Mouse (Mus musculus): ENCODE results near the gene Prss12. TPM values are rescaled to one million over a fixed set of nuclear protein-coding genes. Genes with fewer than 3 reads are reported as not detected.

Gene Prss12
- 0.40 and 0.42 TPM in 2 replicates for polyA plus RNA-seq (2012; ENCODE audit: insufficient read depth, insufficient read length, missing spikeins)

DNA sequence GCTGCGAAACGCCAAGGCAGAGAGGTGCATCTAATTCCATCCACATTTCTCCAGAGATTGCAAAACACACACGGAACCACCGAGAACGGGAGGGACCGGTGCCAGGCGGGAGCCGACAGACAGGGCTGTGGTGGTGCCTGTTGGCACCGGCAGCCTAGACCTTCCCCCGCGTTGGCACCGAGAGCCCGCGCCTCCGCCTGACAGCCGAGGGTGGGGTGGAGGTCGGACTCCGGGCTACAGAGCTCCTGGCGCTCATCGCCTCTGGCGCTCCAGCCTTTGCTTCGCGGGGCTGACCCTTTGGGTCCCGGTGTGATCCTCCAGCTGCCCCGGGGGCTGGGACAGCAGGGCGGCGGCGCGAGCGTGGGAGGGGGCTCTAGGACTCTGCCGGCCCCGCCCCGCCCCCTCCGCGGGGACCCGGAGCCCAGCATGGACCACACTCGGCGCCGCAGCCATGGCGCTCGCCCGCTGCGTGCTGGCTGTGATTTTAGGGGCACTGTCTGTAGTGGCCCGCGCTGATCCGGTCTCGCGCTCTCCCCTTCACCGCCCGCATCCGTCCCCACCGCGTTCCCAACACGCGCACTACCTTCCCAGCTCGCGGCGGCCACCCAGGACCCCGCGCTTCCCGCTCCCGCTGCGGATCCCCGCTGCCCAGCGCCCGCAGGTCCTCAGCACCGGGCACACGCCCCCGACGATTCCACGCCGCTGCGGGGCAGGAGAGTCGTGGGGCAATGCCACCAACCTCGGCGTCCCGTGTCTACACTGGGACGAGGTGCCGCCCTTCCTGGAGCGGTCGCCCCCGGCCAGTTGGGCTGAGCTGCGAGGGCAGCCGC, at the start of gene Prss12:
Prss12 (plus strand) TSS at position 206 of the 830 bp plus-strand sequence.
- Histone ChIP-seq H3K27ac (replicated peaks; ENCODE audit: low read depth, low read length) (no peak within 1 kb of the TSS), H3K4me1 (ENCODE audit: control insufficient read depth, insufficient read depth, insufficient read length, low read length) (peaks cover 2% of the 10 kb centered on the region; the same call in 1 of the 2 replicates), H3K4me3 (ENCODE audit: insufficient read depth, low read depth, low read length) (peak within 1 kb of the TSS; percentile 60)

DNA sequence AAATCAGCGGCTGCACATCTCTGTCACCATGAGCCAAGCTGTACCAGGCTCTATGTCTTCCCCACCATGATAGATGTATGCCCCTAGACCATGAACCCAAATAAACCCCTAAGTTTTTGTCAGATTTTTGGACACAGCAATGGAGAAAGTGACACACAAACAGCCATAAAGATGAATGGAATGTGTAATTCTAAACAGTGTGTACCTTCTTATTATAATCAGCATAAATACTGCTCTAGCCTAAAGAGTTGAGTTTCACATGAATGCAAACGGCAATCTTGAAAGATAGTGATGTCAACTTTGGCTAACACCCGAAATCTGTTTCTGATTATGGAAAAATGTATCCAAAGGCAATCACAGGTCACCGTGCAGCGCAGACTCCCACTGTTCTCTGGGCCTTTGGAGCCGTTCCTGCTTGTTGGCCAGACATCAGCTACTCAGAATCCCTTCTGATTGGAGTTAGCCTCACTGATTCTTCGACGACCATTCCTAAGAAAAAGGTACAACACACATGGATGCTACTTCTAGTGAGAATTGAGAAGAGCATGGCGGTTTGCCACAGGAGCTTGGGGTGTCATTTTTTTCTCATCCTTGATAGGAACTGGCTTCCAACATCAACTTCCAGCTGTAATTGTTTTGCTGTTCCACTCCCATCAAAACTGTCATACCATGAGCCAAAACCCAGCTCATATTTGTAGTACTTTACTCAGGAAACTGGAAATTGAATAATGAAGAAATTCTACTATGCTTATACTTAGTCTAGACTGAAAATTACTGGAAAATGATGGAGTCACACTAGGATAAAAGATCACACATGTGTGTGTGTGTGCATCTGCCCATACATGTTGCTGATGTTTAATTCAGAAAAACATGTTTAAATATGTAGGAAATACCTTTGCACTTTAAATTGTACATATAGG, 48.9 kb upstream of the Prss12 start:
- no peaks in the 10 kb centered on the region for H3K4me1 ChIP-seq (ENCODE audit: control insufficient read depth, insufficient read depth, insufficient read length, low read length)
- H3K4me3 ChIP-seq (ENCODE audit: insufficient read depth, low read depth, low read length) = no peak overlapping the region
- no peak overlapping the region for H3K27ac ChIP-seq (replicated peaks; ENCODE audit: low read depth, low read length)

DNA sequence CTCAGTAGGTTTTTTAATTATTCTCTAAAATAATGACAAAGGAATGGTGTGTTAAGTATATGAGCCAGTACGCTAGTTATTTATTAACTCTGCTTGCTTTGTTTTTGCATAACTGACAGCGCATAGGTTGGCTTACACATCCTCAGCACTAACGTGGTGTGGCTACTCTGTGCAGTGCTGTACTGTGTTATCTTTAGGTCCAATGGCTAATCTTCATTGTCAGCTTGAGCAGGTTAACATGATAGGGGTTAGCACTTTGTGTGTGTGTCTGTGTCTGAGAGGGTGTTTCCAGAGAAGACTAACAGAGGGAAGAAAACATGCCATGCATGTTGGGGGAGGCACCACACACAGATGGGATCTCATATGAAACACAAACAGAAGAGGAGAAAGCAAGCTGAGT, 41.8 kb upstream of the Prss12 start:
- no peak overlapping the region for H3K4me3 ChIP-seq (ENCODE audit: insufficient read depth, low read depth, low read length)
- no peaks in the 10 kb centered on the region for H3K4me1 ChIP-seq (ENCODE audit: control insufficient read depth, insufficient read depth, insufficient read length, low read length)
- no peak overlapping the region for H3K27ac ChIP-seq (replicated peaks; ENCODE audit: low read depth, low read length)

DNA sequence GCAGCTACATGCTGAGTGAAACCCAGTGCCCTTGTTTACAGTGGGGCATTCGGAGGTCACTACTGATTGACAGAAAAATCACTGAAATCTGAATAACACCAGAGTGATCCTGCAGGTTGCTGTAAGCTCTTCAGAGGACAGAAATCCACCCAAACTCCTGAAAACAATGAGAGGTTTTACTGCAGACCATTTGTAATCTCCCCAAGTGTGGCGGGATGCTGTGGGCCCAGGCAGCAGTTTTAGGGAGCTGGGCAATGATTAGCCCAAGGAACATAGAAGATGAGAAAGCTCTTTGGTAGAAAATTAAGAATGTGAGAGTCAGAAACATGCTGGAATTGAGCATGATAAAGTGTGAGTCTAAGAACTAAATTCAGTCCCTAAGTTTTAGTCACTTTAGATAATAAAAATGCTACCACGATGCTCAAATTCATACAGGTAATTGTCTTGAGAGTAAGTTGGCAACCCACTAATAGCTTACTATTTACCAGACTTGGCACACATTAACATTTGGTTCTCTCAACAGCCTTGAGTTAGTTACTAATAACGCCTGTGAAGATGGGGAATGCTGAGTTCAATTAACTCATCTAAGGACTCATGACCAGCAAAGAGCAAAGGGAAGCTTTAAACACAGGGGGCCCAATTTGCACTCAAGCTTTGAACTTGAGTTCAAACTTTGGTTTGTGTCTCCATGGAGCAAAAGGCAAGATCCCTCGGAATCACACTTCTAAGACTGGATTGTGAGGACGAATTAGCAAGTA, 34.7 kb upstream of the Prss12 start:
- Histone ChIP-seq H3K27ac (replicated peaks; ENCODE audit: low read depth, low read length) (no peak overlapping the region), H3K4me3 (ENCODE audit: insufficient read depth, low read depth, low read length) (no peak overlapping the region), H3K4me1 (ENCODE audit: control insufficient read depth, insufficient read depth, insufficient read length, low read length) (no peaks in the 10 kb centered on the region)

DNA sequence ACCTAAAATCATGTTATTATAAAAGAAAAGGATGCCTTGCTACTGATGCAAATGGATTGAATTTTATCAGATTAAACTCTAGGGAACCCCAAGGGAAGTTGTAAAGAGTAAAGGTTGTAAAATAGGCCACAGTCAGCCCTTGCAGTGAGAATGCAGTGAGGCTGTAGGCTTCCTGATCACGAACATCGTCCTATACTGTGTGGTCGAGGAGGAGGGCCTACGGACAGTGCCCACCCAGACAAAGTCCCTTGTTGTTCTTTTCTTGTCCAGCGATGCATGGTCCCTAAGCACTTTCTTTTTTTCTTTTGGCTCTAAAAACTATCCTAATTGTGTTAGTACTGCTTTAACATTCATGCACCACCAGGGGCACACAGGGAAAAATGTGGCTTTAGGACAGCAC, 33.5 kb upstream of the Prss12 start:
- Histone ChIP-seq H3K4me3 (ENCODE audit: insufficient read depth, low read depth, low read length) (no peak overlapping the region), H3K27ac (replicated peaks; ENCODE audit: low read depth, low read length) (no peak overlapping the region)

DNA sequence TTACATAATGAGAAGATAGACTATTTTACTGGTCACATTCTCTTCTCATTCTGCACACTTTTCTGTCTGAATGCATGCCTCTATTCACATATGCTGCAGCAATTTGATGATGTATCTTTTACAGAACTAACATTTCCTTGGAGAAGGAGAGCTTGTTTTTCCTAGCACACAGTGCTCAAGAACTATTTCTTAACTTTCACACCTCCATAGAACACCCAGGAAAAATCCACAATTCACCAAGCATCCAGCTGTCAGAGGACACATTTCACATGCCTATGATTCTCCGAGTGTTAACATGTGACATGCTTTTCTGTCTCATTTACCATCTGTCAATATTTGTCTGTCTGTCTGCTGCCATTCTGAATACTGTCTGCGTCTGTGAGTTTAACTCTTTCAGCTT, 21.1 kb upstream of the Prss12 start:
- no peak overlapping the region for H3K27ac ChIP-seq (replicated peaks; ENCODE audit: low read depth, low read length)
- H3K4me3 ChIP-seq (ENCODE audit: insufficient read depth, low read depth, low read length) = no peak overlapping the region
- no peaks in the 10 kb centered on the region for H3K4me1 ChIP-seq (ENCODE audit: control insufficient read depth, insufficient read depth, insufficient read length, low read length)

More for the DNA sequence above, 33.5 kb upstream of the Prss12 start:
- H3K4me1 ChIP-seq (ENCODE audit: control insufficient read depth, insufficient read depth, insufficient read length, low read length) = no peaks in the 10 kb centered on the region

DNA sequence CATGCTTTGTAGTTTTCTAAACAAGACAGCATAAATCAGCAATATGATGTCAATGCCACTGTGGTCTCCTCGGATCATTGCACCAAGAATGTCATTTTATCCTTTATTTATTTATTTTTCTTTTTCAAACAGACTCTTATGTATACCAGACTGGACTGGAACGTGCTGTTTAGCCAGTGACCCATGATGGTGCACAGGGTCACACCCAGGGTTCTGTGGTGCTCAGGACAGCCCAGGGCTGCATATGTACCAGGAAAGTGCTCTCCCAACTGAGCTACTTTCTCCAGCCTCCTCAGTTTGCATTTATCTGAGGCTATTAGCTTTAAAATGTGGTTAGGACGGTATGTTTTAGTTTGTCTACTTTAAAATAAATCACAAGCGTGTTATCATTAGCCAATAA, 18.7 kb upstream of the Prss12 start:
- Histone ChIP-seq H3K27ac (replicated peaks; ENCODE audit: low read depth, low read length) (no peak overlapping the region), H3K4me1 (ENCODE audit: control insufficient read depth, insufficient read depth, insufficient read length, low read length) (no peaks in the 10 kb centered on the region), H3K4me3 (ENCODE audit: insufficient read depth, low read depth, low read length) (no peak overlapping the region)

DNA sequence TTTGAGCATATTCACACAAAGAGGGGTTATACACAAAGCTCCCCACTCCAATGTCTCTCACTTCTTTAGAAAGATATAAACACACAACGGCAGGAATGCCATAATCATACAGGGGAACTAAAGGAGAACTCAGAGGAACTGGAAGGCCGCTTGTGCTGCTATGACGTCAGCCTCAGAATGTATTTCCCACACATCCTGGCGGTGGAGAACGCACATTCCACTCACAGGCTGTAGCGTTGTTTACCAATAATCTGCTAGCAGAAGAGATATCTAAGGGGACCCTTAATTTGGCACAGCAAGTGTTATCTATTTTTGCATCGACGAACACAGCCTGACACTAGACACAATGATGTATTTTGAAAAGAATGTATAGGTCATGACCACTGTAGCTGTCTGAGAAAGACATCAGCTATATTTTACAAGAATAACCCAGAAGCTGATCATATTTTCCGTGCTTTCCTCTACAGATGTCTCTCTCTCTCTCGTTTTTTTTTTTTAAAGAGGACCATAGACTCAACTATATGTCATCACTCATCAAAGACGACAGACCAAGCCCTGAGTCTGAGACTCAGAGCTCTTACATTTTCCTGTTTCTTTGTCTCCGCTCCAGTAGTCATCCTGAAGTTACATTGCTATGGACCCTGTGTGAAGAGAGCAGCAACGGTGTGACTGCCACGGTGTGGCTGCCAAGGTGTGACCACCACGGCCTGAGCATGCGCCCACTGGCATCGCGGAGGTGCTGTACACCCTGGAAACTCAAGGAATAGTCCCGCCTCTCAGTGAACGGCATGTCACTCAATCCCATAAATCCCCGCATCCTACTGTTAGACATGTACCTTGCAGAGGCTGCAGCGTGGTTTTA, 16.9 kb upstream of the Prss12 start:
- no peak overlapping the region for H3K4me3 ChIP-seq (ENCODE audit: insufficient read depth, low read depth, low read length)
- H3K27ac ChIP-seq (replicated peaks; ENCODE audit: low read depth, low read length) = no peak overlapping the region
- H3K4me1 ChIP-seq (ENCODE audit: control insufficient read depth, insufficient read depth, insufficient read length, low read length) = no peaks in the 10 kb centered on the region

DNA sequence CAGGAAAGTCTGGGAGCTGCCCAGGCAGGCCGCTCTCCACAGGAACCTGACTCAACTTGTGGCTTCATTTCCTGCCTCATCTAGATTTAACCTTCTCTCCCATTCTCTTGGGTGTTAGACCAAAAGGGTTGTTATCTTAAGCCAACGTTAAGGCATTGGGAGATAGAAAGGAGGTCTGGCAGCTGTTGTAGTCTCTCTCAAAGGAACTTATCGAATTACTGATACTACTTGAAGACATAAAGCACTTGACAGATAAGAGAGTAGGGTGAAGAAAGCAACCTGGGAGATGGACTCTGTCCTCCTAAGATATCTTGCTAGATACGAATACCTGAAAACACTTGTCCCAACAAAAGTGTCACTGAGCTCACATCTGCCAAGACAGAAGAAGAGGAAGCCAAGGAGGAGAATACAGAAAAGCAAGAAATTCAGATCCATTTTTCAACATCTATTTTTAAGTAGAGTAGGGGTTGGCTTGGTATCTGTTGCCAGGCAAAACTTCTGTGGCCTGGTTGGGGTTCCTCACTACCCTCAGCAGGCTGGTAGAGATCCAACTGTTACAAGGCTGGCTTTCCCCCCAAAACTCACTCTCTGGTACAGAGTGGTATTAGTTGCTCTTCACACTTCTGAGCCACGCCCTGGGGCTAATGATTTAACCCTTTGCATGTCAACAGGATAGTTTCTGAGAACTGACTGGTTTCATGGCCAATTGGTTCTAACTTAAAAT, 14.6 kb upstream of the Prss12 start:
- H3K4me1 ChIP-seq (ENCODE audit: control insufficient read depth, insufficient read depth, insufficient read length, low read length) = no peaks in the 10 kb centered on the region

DNA sequence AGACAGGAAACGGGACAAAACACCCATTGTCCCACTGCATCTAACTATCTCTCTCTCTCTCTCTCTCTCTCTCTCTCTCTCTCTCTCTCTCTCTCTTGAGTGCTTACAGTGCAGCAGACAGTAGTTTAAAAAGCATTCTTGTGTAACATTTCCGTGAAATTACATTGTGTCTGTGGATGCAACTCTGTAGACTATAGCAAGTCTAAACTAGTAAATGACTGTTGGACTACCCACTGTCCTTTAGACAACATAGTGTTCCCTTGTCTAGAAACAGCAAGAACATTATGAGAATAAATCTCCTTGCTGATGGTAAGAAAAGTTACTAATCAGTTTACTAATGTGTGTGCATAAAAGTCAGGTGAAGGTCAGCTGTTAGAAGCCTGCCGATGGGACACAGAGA, 13.4 kb upstream of the Prss12 start:
- Histone ChIP-seq H3K27ac (replicated peaks; ENCODE audit: low read depth, low read length) (no peak overlapping the region), H3K4me1 (ENCODE audit: control insufficient read depth, insufficient read depth, insufficient read length, low read length) (no peaks in the 10 kb centered on the region), H3K4me3 (ENCODE audit: insufficient read depth, low read depth, low read length) (no peak overlapping the region)

More for the DNA sequence above, 14.6 kb upstream of the Prss12 start:
- no peak overlapping the region for H3K27ac ChIP-seq (replicated peaks; ENCODE audit: low read depth, low read length)
- no peak overlapping the region for H3K4me3 ChIP-seq (ENCODE audit: insufficient read depth, low read depth, low read length)

DNA sequence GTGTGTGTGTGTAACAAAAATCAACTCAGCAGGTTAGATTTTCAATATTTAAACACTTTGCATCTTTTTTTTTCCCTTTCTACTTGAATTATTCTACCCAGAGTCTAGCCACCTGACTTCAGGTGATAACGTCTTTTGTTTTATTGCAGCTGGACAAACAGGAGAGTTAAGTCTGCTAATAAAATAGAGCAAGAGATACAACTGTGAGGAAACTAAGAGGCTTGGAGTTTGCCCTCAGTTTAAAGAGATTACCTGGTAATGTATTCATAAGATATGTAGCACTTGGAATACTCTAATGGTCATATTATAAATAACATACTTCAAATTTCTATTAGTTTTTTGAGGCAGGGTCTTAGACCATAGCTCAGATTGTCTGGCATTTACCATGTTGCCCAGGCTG, 9.1 kb upstream of the Prss12 start:
- Histone ChIP-seq H3K27ac (replicated peaks; ENCODE audit: low read depth, low read length) (no peak overlapping the region), H3K4me1 (ENCODE audit: control insufficient read depth, insufficient read depth, insufficient read length, low read length) (no peaks in the 10 kb centered on the region), H3K4me3 (ENCODE audit: insufficient read depth, low read depth, low read length) (no peak overlapping the region)

DNA sequence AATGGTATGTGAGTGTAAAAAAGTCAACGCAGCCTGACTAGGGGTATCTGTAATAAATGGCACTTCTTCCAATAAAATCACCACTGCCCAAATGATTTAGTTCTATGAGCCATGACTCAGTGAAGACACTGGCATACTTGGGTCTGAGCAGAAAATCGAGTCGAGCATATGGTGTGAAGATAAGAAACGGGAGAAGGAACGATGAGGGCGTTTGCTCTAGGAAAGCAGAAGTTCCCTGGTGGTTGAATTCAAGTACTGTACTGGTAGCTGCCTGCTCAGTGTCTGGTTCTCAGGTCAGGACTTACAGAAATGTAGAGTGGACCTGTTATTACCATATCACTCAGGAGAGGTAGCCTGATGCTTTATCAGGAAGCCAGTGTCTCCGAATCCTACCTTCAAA, 6.2 kb upstream of the Prss12 start:
- no peak overlapping the region for H3K27ac ChIP-seq (replicated peaks; ENCODE audit: low read depth, low read length)
- H3K4me3 ChIP-seq (ENCODE audit: insufficient read depth, low read depth, low read length) = no peak overlapping the region
- no peaks in the 10 kb centered on the region for H3K4me1 ChIP-seq (ENCODE audit: control insufficient read depth, insufficient read depth, insufficient read length, low read length)

DNA sequence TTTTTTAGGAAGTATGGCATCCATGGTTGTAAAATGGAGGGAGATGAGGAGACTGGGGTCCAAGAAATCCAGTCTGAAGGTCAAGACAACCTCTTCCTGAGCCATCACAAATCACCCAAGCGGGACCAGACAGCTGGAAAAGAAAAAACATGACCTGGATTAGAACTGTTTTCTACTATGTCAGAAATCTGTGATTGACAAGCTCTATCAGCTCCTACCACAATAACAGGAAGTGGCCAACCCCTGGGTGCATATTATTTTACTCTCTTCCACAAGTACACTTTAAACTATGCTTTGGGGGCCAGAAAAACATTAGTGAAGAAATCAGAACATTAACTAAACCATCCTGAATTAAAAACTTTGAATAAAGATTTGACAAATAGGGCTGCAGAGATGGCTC, 2.2 kb upstream of the Prss12 start:
- H3K4me3 ChIP-seq (ENCODE audit: insufficient read depth, low read depth, low read length) = no peak overlapping the region
- no peak overlapping the region for H3K27ac ChIP-seq (replicated peaks; ENCODE audit: low read depth, low read length)

More for the DNA sequence above, 2.2 kb upstream of the Prss12 start:
- H3K4me1 ChIP-seq (ENCODE audit: control insufficient read depth, insufficient read depth, insufficient read length, low read length) = peaks cover 2% of the 10 kb centered on the region; the same call in 1 of the 2 replicates

All from brown adipose tissue, adult 24 weeks (tissue).